Mouse (Mus musculus) C2C12 (cell line): Measurements from ENCODE around the gene Hdac10. TPM values are rescaled to one million over a fixed set of nuclear protein-coding genes. Genes with fewer than 3 reads are reported as not detected.

Experiments
- H3K27me3 ChIP-seq: one replicate; pipeline ENCODE4 v1.6.1; 2011; ENCODE audit not compliant: control insufficient read depth, insufficient read depth, insufficient read length
- H3K36me3 ChIP-seq: one replicate; pipeline ENCODE4 v1.6.1; 2011; ENCODE audit not compliant: control insufficient read depth, insufficient read depth
- H3K4me3 ChIP-seq: one replicate; pipeline ENCODE4 v1.5.1; 2011; ENCODE audit warnings: mild to moderate bottlenecking, control low read depth; ENCODE audit not compliant: poor library complexity, insufficient read depth, severe bottlenecking
- H3K79me2 ChIP-seq: one replicate; pipeline ENCODE4 v1.6.1; 2011; ENCODE audit not compliant: control insufficient read depth, insufficient read depth
- H3K79me3 ChIP-seq: one replicate; pipeline ENCODE4 v1.6.1; 2011; ENCODE audit warnings: low read depth, control low read depth
- H3ac ChIP-seq: one replicate; pipeline ENCODE3; 2011; ENCODE audit warnings: low read depth; ENCODE audit not compliant: control insufficient read depth, insufficient read length
- CEBPB ChIP-seq: IDR thresholded peaks from one replicate; pipeline ENCODE4 v1.6.1; 2011; ENCODE audit warnings: low read depth, mild to moderate bottlenecking, control low read depth, moderate library complexity
- CTCF ChIP-seq: IDR thresholded peaks from one replicate; pipeline ENCODE4 v1.5.1; 2011; ENCODE audit not compliant: control insufficient read depth, insufficient read depth, insufficient read length
- FOSL1 ChIP-seq: IDR thresholded peaks from one replicate; pipeline ENCODE4 v1.8.0; 2011; ENCODE audit warnings: mild to moderate bottlenecking, low read length; ENCODE audit not compliant: poor library complexity, insufficient read depth, severe bottlenecking
- MAX ChIP-seq: IDR thresholded peaks from one replicate; pipeline ENCODE4 v1.6.1; 2011; ENCODE audit warnings: mild to moderate bottlenecking, control low read depth
- MYOD1 ChIP-seq: IDR thresholded peaks from one replicate; pipeline ENCODE4 v1.6.1; 2011; ENCODE audit warnings: low read depth; ENCODE audit not compliant: control insufficient read depth, insufficient read length
- MYOG ChIP-seq: IDR thresholded peaks from one replicate; pipeline ENCODE4 v1.6.1; 2011; ENCODE audit not compliant: control insufficient read depth, insufficient read length; ENCODE audit errors: extremely low read depth
- USF1 ChIP-seq: IDR thresholded peaks from one replicate; pipeline ENCODE4 v1.6.1; 2011; ENCODE audit warnings: low read depth, mild to moderate bottlenecking, control low read depth, moderate library complexity
- polyA plus RNA-seq: library from polyadenylated mRNA; unstranded; fragments of >200 nt; fragmentation: generic; extraction: Trizol; gene quantifications from one replicate; pipeline ENCODE4 v1.2.1, GENCODE M21; 2012; ENCODE audit warnings: missing spikeins

Hdac10 gene
- polyA plus RNA-seq, 1 experiment: 15.0 TPM

DNA sequence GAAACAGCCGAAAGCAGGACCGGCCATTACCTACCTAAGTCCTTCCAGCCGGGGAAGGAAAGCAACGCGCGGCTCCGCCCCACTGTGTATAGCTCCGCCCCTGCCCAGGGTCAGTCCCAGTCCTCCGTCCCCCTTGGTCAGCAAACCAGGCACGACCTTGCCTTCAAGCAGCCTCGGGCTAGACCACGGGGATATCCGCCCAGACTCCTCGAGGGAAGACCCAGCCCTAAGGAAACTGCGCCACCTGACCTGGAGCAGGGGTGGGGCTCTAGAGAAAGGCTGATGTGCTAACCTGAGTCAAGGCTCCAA, 45.4 kb upstream of the Hdac10 start:
- H3ac ChIP-seq: no peak overlapping the region
- H3K4me3 ChIP-seq: no peak overlapping the region
- no peak for TF ChIP-seq CEBPB
- no peak for TF ChIP-seq CTCF
- no peak for TF ChIP-seq MYOG
- no peak for TF ChIP-seq USF1
- no peak for TF ChIP-seq MAX
- TF ChIP-seq MYOD1: no peak
- no peak for TF ChIP-seq FOSL1
- peaks cover 100% of the 10 kb centered on the region for H3K79me2 ChIP-seq
- H3K27me3 ChIP-seq: no peaks in the 10 kb centered on the region
- H3K36me3 ChIP-seq: peaks cover 50% of the 10 kb centered on the region
- H3K79me3 ChIP-seq: peaks cover 90% of the 10 kb centered on the region

DNA sequence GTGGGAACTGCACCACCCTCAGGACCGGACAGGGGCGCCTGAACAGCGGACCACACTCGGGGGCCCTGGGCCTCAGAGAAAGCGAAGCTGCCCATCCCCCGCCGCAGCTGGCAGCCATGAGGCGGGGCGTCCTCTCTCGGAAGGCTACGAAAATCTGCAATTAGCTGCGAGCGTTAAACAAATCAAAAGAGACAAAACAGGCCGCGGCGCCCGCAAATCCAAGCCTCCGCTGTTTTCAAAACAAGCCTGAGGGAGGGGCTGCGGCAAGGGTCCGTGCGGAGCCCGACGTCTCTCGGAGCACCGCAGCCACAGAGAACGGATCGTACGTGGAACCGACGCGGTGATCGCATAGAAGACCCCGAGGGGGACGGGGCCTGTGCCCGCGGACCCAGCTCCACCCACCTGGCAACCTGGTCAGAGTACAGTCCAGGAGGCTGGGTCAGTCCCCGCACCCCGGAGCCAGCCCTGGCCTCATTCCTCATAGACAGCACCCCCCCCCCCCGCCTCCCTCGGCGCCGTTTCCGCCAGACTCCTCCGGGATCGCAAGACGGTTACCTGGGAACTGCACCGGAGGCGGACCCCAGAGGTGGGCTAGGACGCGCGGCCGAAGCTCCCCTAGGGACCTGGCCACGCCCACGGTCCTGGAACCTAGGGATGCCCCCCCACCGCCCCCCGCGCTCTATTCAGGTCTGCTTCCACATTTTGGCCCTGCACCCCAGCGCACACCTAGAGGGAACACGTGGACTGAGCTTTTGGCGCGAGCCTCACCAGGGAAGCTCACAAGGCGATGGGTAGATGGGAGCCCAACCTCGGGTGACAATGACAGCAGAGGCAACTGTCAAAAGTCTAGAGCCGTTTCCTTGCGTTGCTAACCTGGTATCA, 44.8 kb upstream of the Hdac10 start:
- no peak for TF ChIP-seq MYOD1
- TF ChIP-seq MAX: no peak
- no peak for TF ChIP-seq USF1
- no peak for TF ChIP-seq CTCF
- TF ChIP-seq CEBPB: no peak
- TF ChIP-seq FOSL1: no peak
- no peak for TF ChIP-seq MYOG
- peaks cover 100% of the 10 kb centered on the region for H3K79me2 ChIP-seq
- no peak overlapping the region for H3K4me3 ChIP-seq
- H3K36me3 ChIP-seq: peaks cover 56% of the 10 kb centered on the region
- H3K79me3 ChIP-seq: peaks cover 91% of the 10 kb centered on the region
- H3K27me3 ChIP-seq: no peaks in the 10 kb centered on the region
- no peak overlapping the region for H3ac ChIP-seq

DNA sequence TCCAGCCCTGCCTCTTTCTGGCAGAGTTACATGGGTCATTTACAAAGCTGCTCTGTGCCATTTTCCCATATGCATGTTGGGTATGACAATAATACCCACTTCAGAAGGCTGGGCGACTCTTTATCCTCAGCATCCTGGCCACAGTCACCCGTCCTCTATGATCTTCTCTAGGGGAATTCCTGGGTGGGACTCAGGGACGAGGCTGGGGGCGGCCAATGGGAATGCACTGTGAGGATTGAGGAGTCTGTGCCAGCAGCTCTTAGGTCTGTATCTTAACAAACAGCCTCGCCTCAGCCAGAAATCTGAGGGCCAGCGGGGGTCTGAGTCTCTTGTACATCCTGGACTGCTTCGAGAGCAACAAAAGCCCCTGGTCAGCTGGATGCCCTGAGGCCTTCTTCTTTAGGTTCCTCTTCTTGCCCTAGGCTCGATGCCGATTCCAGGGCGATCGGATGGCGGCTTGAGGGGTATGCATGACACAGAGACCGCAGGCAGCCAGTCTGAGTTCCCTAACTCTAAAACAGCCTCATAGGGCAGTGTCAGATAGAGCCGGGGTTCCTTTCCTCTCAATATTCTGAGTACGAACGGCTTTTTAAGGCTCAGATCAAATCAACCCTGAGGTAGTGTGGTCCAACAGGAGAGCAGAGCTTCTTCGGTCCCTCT, 43.9 kb upstream of the Hdac10 start:
- no peak overlapping the region for H3ac ChIP-seq
- no peak overlapping the region for H3K4me3 ChIP-seq
- H3K79me3 ChIP-seq: peaks cover 89% of the 10 kb centered on the region
- no peaks in the 10 kb centered on the region for H3K27me3 ChIP-seq
- peaks cover 63% of the 10 kb centered on the region for H3K36me3 ChIP-seq
- TF ChIP-seq MAX (no peak), CEBPB (no peak), FOSL1 (no peak), MYOG (no peak), MYOD1 (no peak), USF1 (no peak), CTCF (no peak)
- H3K79me2 ChIP-seq: peaks cover 100% of the 10 kb centered on the region

DNA sequence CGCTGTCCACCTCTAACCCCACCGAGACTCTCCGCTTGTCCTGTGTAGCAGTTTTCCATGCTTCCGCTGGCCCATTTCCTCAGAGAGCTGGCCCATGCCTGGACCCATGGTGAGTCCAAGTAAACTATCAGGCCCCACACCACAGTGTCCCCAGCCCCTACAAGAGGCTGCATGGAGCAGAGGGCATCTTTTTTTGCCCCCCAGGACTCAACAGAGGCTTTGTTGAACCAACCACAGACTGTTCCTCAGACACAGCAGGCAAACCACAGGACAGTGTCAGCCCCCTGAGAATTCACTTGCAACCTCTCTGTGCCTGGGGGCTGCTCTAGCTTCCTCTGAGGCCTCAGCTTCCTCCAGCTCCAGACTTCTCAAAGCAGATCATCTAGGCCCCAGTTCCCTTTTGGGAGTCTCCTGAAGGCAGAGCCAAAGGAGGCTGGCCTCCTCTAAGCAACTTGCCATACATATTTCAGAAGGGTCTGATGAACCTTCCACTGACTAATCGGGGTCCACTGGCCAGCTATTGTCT, 43.1 kb upstream of the Hdac10 start:
- TF ChIP-seq MYOG: no peak
- TF ChIP-seq USF1: no peak
- no peak for TF ChIP-seq CTCF
- TF ChIP-seq MYOD1: no peak
- TF ChIP-seq CEBPB: no peak
- TF ChIP-seq MAX: no peak
- TF ChIP-seq FOSL1: no peak
- H3K79me2 ChIP-seq: peaks cover 100% of the 10 kb centered on the region
- peaks cover 64% of the 10 kb centered on the region for H3K36me3 ChIP-seq
- no peak overlapping the region for H3ac ChIP-seq
- H3K27me3 ChIP-seq: no peaks in the 10 kb centered on the region
- peaks cover 81% of the 10 kb centered on the region for H3K79me3 ChIP-seq
- no peak overlapping the region for H3K4me3 ChIP-seq

DNA sequence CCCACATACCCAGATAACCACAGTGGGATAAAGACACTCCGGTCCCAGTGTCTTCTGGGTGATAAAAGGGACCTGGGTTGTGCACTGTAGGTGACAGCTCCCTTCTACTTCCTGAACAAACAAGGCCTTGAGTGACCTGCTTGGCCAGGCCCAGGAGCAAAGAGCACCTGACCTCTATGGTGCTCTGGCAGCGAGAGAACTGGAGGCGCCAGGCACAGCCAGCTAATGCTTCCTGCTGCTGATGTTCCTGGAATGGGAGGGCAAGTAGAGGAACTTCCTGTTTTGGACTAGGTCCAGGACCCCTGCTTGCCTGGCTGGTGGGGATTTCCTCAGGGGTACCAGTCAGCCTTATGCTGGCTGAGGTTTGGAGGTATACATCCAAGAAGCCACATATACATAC, 41.6 kb upstream of the Hdac10 start:
- peaks cover 69% of the 10 kb centered on the region for H3K36me3 ChIP-seq
- peaks cover 66% of the 10 kb centered on the region for H3K79me3 ChIP-seq
- H3K27me3 ChIP-seq: no peaks in the 10 kb centered on the region
- TF ChIP-seq USF1 (no peak), MYOD1 (no peak), MYOG (no peak), FOSL1 (no peak), CEBPB (no peak), CTCF (no peak), MAX (no peak)
- no peak overlapping the region for H3ac ChIP-seq
- H3K79me2 ChIP-seq: peaks cover 90% of the 10 kb centered on the region
- no peak overlapping the region for H3K4me3 ChIP-seq
